16 mouse cellular contexts compared by ENCODE assay signal in the genomic region with DNA sequence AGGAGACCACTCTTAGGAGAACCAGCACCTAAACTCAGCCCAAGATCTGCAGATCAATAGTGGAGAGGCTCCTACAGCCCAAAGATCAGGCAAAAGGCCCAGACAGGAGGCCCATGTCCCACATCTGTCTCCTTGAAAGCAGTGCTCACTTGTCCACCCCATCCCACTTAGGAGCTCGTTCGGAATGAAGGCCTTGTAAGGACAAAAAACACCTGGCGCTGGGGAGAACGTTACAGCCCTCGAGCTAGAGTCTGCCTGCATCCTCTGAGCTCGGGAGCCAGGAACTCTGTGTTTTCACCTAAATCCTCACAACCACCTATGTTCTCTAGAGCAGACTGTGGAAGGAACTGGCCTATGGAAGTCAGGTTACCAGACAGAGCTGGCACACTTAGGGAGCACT.
DNase-seq lines count a peak whose midpoint lies in the region; ATAC-seq and TF ChIP-seq lines count a peak whose summit lies in the region.
"Had no signal": no experiment of that assay in that cellular context is flagged by ENCODE, and none has a peak within 500 bp of the region (broad histone marks: within the 10 kb centered on the region; RNA-seq: fewer than 3 reads in every experiment).

No protein-coding gene starts in this region.

- no peaks in the 10 kb centered on the region for H3K9me3 ChIP-seq in kidney, embryonic 15.5 days (replicated peaks)
- H3K9me3 ChIP-seq in embryonic facial prominence, embryonic 10.5 days = no peaks in the 10 kb centered on the region
- H3K9me3 ChIP-seq in intestine, postnatal 0 days (ENCODE audit: control insufficient read depth) = no peaks in the 10 kb centered on the region
- H3K9me3 ChIP-seq: forebrain, embryonic 10.5 days; hindbrain, embryonic 13.5 days had no signal

- H3K27me3 ChIP-seq in cerebellum, adult 2 months (ENCODE audit: control insufficient read depth, insufficient read depth, low read length) = no peaks in the 10 kb centered on the region
- no peaks in the 10 kb centered on the region for H3K27me3 ChIP-seq in kidney, embryonic 15.5 days
- H3K27me3 ChIP-seq in embryonic facial prominence, embryonic 10.5 days (replicated peaks; ENCODE audit: low read depth, poor library complexity, severe bottlenecking) = no peaks in the 10 kb centered on the region
- no peaks in the 10 kb centered on the region for H3K27me3 ChIP-seq in intestine, postnatal 0 days (replicated peaks; ENCODE audit: control insufficient read depth, insufficient read depth, low read length)
- H3K27me3 ChIP-seq: hindbrain, embryonic 13.5 days had no signal

- no peak for TF ChIP-seq CTCF in cerebellum, adult 2 months (IDR thresholded peaks at IDR 0.05; ENCODE audit: borderline replicate concordance, insufficient read depth, low read depth, low read length)
- TF ChIP-seq CTCF in intestine, postnatal 0 days (IDR thresholded peaks at IDR 0.05; ENCODE audit: low read depth) = no peak

- no peak for ATAC-seq in kidney, embryonic 15.5 days (replicated peaks; ENCODE audit: low FRiP score)
- ATAC-seq in intestine, postnatal 0 days = no peak

- H3K4me2 ChIP-seq in kidney, embryonic 15.5 days = no peak overlapping the region
- H3K4me2 ChIP-seq in intestine, postnatal 0 days (replicated peaks; ENCODE audit: low read depth) = no peak overlapping the region
- H3K4me2 ChIP-seq: hindbrain, embryonic 13.5 days; midbrain, embryonic 11.5 days had no signal

- whole genome bisulfite sequencing in cerebellum, adult 2 months = 75% methylated on average over 6 of the region's 6 CpGs
- WGBS in kidney, embryonic 15.5 days = 27% methylated on average over 6 of the region's 6 CpGs
- 50% methylated on average over 6 of the region's 6 CpGs for WGBS in embryonic facial prominence, embryonic 10.5 days
- WGBS in intestine, postnatal 0 days = 54% methylated on average over 6 of the region's 6 CpGs

- no peak for TF ChIP-seq POLR2A in cerebellum, adult 2 months (IDR thresholded peaks at IDR 0.05; ENCODE audit: borderline replicate concordance, insufficient read depth, low read length)

- H3K4me1 ChIP-seq in cerebellum, adult 2 months (ENCODE audit: control insufficient read depth, insufficient read depth, low read length) = peaks cover 4% of the 10 kb centered on the region; the same call in 1 of the 2 replicates
- peaks cover 27% of the 10 kb centered on the region for H3K4me1 ChIP-seq in kidney, embryonic 15.5 days
- peaks cover 56% of the 10 kb centered on the region for H3K4me1 ChIP-seq in embryonic facial prominence, embryonic 10.5 days
- H3K4me1 ChIP-seq in intestine, postnatal 0 days (replicated peaks; ENCODE audit: control insufficient read depth, insufficient read depth, low read length) = peaks cover 6% of the 10 kb centered on the region

- DNase-seq in cerebellum, postnatal 10 days = peak; percentile 8 to 29
- DNase-seq in cerebellum, adult 2 months = no peak
- no peak for DNase-seq in kidney, postnatal 25 days
- DNase-seq in embryonic facial prominence, embryonic 10.5 days (ENCODE audit: low spot score) = peak; percentile 16
- no peak for DNase-seq in T-cell, adult 2 months (ENCODE audit: low spot score)
- no peak for DNase-seq in right cerebral cortex, postnatal 25 days
- DNase-seq: adrenal gland, adult 8-10 months; cerebellum, adult 11 months; gastrocnemius, postnatal 10 days; kidney, postnatal 10 days; lung, adult 18-20 months had no signal

- H3K9ac ChIP-seq in kidney, embryonic 15.5 days = no peak overlapping the region
- no peak overlapping the region for H3K9ac ChIP-seq in intestine, postnatal 0 days (ENCODE audit: low read depth, low read length)
- H3K9ac ChIP-seq: hindbrain, embryonic 13.5 days had no signal

- H3K4me3 ChIP-seq in cerebellum, adult 2 months (replicated peaks; ENCODE audit: insufficient read depth, low read depth, low read length) = no peak overlapping the region
- H3K4me3 ChIP-seq in kidney, embryonic 15.5 days (replicated peaks) = no peak overlapping the region
- no peak overlapping the region for H3K4me3 ChIP-seq in embryonic facial prominence, embryonic 10.5 days
- no peak overlapping the region for H3K4me3 ChIP-seq in intestine, postnatal 0 days (ENCODE audit: low read depth, low read length)
- H3K4me3 ChIP-seq: forebrain, embryonic 10.5 days; hindbrain, embryonic 13.5 days had no signal

- H3K36me3 ChIP-seq in kidney, embryonic 15.5 days = no peaks in the 10 kb centered on the region
- 0 out of 2 replicates have a peak, but pooled peaks cover 4% of the 10 kb centered on the region for H3K36me3 ChIP-seq in embryonic facial prominence, embryonic 10.5 days (replicated peaks)
- no peaks in the 10 kb centered on the region for H3K36me3 ChIP-seq in intestine, postnatal 0 days (ENCODE audit: control insufficient read depth, insufficient read depth)
- H3K36me3 ChIP-seq: forebrain, embryonic 10.5 days; hindbrain, embryonic 13.5 days had no signal

- no peak overlapping the region for H3K27ac ChIP-seq in cerebellum, adult 2 months (ENCODE audit: insufficient read depth, low read length)
- H3K27ac ChIP-seq in kidney, embryonic 15.5 days = peak overlapping the region; percentile 48; the same call in 1 of the 2 replicates
- H3K27ac ChIP-seq in embryonic facial prominence, embryonic 10.5 days (replicated peaks) = peak overlapping the region; percentile 31
- H3K27ac ChIP-seq in intestine, postnatal 0 days (ENCODE audit: low read depth, low read length) = peak overlapping the region; percentile 21; the same call in 1 of the 2 replicates
- H3K27ac ChIP-seq: forebrain, embryonic 10.5 days had no signal

Comparison
In these comparisons a context has a peak if more than half of its experiments do, and no peak if none do; other contexts are left out.
1. DNase-seq: peak in cerebellum, postnatal 10 days (2 of 2) and embryonic facial prominence, embryonic 10.5 days (single experiment); none in cerebellum, adult 2 months (0 of 2), kidney, postnatal 25 days (0 of 2), T-cell, adult 2 months (single experiment) and right cerebral cortex, postnatal 25 days (single experiment).